Mouse (Mus musculus) neutrophil, adult 5-6 weeks (primary cell): ENCODE results near the gene Olfr1036. TPM values are rescaled to one million over a fixed set of nuclear protein-coding genes. Genes with fewer than 3 reads are reported as not detected.
"Not testable (repeated sequence)": the region's sequence is repeated elsewhere in the genome, so short reads cannot be mapped to it uniquely, and the experiment has no call there.

ENCODE experiments used
- ATAC-seq: fragments of 151-379, 151-347 bp; 2 replicates; pipeline ENCODE4 v1.8.0; 2017; ENCODE audit warnings: mild to moderate bottlenecking, moderate TSS enrichment; ENCODE audit not compliant: insufficient number of reproducible peaks, poor library complexity, low FRiP score, severe bottlenecking; ENCODE audit errors: extremely low read depth
- total RNA-seq: library from RNA; stranded (forward); fragments of 200-1000 nt; gene quantifications from 2 replicates; pipeline ENCODE4 v1.2.3, GENCODE M21; 2017

Gene Olfr1036
- not detected in 2 replicates for total RNA-seq

- ATAC-seq: not testable (repeated sequence)
These were observed at the start of gene Olfr1036 for GRCm38 (mm10) chr2:86073692-86074091. Gene Olfr1036, plus strand, starts transcription at chr2:86073992.

DNA sequence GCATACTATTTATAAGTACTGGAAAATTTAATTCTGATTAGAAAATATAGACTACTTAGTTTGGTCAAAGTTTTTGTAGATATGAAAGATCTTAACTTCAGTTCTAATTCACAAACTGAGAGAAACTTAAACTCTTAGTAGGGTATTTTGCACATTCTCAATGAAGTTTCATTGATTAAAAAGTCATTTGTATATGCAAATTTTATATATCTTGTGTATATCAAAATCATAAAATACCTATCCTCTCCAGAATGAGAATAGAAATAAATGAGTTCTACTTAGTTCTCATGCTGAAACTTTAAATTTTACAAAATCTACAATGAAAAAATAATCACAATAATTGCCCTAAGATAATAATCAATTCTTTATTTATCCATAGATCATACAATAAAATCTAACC, 28.2 kb upstream of the Olfr1036 start, which contains the start of gene Olfr1034:
Olfr1034 (plus strand) TSS at position 301 of the 400 bp plus-strand sequence.
- no peak for ATAC-seq

DNA sequence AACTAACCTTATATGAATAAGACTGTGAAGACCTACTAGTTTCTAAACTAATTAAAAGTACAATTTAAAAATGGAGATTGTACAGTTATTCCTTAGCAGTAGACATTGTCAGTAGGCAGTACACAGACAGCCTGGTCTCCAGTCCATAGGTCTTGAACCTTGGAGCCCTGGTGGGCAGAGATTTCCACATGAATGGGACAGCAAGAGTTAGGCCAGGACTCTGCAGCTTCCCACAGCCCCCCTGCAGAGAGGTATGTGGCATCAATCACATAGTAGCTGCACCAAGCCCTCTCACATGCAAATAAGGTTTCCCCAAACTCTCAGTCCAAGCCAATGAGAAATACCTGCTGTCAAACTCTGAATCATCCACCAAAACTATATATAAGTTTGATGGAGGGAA, 23.0 kb upstream of the Olfr1036 start:
- not testable (repeated sequence) for ATAC-seq

DNA sequence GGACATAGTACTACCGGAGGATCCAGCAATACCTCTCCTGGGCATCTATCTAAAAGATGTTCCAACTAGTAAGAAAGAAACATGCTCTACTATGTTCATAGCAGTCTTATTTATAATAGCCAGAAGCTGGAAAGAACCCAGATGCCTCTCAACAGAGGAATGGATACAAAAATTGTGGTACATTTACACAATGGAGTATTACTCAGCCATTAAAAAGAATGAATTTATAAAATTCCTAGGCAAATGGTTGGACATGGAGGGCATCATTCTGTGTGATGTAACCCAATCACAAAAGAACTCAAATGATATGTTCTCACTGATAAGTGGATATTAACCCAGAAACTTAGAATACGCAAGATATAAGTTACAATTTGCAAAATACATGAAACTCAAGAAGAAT, 10.0 kb upstream of the Olfr1036 start:
- not testable (repeated sequence) for ATAC-seq

GRCm38 (mm10) chr2:86070189-86070588, 3.6 kb upstream of the Olfr1036 start:
- no peak for ATAC-seq

DNA sequence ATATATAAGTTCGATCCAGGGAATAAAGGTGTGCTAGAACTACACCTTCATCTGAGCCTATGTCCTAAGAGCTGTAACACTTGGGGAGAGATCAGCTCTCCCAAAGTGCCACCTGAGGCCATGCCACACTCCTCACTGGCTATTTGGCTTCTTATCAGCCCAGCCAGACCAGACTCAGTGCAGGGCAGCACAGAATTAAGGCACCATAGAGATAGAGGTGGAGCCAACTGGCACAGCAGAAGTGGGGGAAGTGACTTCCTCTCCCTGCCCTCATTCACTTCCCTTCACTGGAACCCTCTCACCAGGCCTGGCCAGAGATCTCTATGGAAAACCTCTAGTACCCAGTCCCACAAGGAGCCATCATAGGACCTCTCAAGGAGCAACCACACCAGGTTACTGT, 6.7 kb downstream of the Olfr1036 start:
- ATAC-seq: not testable (repeated sequence)

GRCm38 (mm10) chr2:86087285-86087684, 13.5 kb downstream of the Olfr1036 start, which contains the start of gene Olfr1037:
Gene Olfr1037, minus strand, starts transcription at chr2:86087385.
- ATAC-seq: no peak

Other genes starting within 250 kb of the Olfr1036 start
- gene Olfr1019, start 228.5 kb upstream of the Olfr1036 start, total RNA-seq: not detected in 2 replicates
- 0.23 TPM in 1 of 2 replicates, not detected in the other for gene Olfr1020, start 227.0 kb upstream of the Olfr1036 start, total RNA-seq
- not detected in 2 replicates for gene Olfr1022, start 205.4 kb upstream of the Olfr1036 start, total RNA-seq
- gene Olfr1023, start 188.4 kb upstream of the Olfr1036 start, total RNA-seq: not detected in 2 replicates
- gene Olfr1024, start 168.9 kb upstream of the Olfr1036 start, total RNA-seq: not detected in 2 replicates
- not detected in 2 replicates for gene Olfr1025-ps1, start 158.8 kb upstream of the Olfr1036 start, total RNA-seq
- gene Olfr1026, start 152.4 kb upstream of the Olfr1036 start, total RNA-seq: not detected in 2 replicates
- not detected in 2 replicates for gene Olfr1028, start 123.6 kb upstream of the Olfr1036 start, total RNA-seq
- not detected in 2 replicates for gene Olfr1029, start 100.1 kb upstream of the Olfr1036 start, total RNA-seq
- gene Olfr1030, start 94.7 kb upstream of the Olfr1036 start, total RNA-seq: not detected in 2 replicates
- not detected in 2 replicates for gene Olfr1031, start 83.7 kb upstream of the Olfr1036 start, total RNA-seq
- not detected in 2 replicates for gene Olfr1032, start 68.5 kb upstream of the Olfr1036 start, total RNA-seq
- not detected in 2 replicates for gene Olfr1033, start 53.4 kb upstream of the Olfr1036 start, total RNA-seq
- 0.12 TPM in 1 of 2 replicates, not detected in the other for gene Olfr1034, start 28.1 kb upstream of the Olfr1036 start, total RNA-seq
- gene Olfr1037, start 13.4 kb downstream of the Olfr1036 start, total RNA-seq: not detected in 2 replicates
- 0.12 TPM in 1 of 2 replicates, not detected in the other for gene Olfr1039, start 61.9 kb downstream of the Olfr1036 start, total RNA-seq
- not detected in 2 replicates for gene Olfr1040, start 72.7 kb downstream of the Olfr1036 start, total RNA-seq
- 0.12 TPM in 1 of 2 replicates, not detected in the other for gene Olfr1042, start 87.8 kb downstream of the Olfr1036 start, total RNA-seq
- not detected in 2 replicates for gene Olfr1043, start 93.5 kb downstream of the Olfr1036 start, total RNA-seq
- not detected in 2 replicates for gene Olfr1044, start 103.8 kb downstream of the Olfr1036 start, total RNA-seq
- 0.37 TPM in 1 of 2 replicates, not detected in the other for gene Olfr52, start 111.7 kb downstream of the Olfr1036 start, total RNA-seq
- gene Olfr1045, start 129.0 kb downstream of the Olfr1036 start, total RNA-seq: not detected in 2 replicates
- not detected in 2 replicates for gene Olfr1046, start 145.3 kb downstream of the Olfr1036 start, total RNA-seq
- not detected in 2 replicates for gene Olfr1047, start 157.4 kb downstream of the Olfr1036 start, total RNA-seq
- not detected in 2 replicates for gene Olfr1048, start 166.3 kb downstream of the Olfr1036 start, total RNA-seq
- not detected in 2 replicates for gene Olfr1049, start 184.3 kb downstream of the Olfr1036 start, total RNA-seq
- gene Olfr1051, start 205.1 kb downstream of the Olfr1036 start, total RNA-seq: 0.58 TPM in 1 of 2 replicates, not detected in the other
- not detected in 2 replicates for gene Olfr1052, start 218.5 kb downstream of the Olfr1036 start, total RNA-seq
- gene Olfr1053, start 241.3 kb downstream of the Olfr1036 start, total RNA-seq: not detected in 2 replicates